Mouse (Mus musculus): ENCODE results near the gene Dapp1.
"Not testable (repeated sequence)": the region's sequence is repeated elsewhere in the genome, so short reads cannot be mapped to it uniquely, and the experiment has no call there.

Dapp1 gene

DNA sequence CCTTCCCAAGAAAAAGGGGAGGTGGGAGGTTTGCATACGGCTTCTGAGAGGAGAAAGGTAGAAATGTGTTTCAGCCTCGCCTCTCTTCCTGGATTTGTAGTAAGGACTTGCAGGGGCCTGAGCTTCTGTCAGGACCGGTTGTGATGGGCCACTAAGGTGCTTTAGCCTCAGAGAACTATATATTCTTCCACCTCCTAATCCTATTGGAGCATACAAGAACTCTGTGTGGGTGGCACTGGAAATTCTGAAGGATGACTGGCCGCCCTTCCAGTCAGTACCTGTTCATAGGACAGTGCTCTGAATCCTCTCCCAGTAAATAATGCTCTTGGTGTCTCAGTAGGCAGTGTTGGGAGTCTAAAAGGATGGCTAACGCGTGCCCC is 62.4 kb downstream of the Dapp1 start:
- DNase-seq (ENCODE audit: extremely low spot score), result no peak

- DNase-seq (ENCODE audit: extremely low spot score), result peak; percentile 89
Measured at GRCm38 (mm10) chr3:137918172-137918931, 63.0 kb downstream of the Dapp1 start, which contains the start of gene Lamtor3. Gene Lamtor3 (plus strand): TSS chr3:137918506.

- no peak for DNase-seq (ENCODE audit: extremely low spot score)
Measured at GRCm38 (mm10) chr3:137917694-137918171, 63.6 kb downstream of the Dapp1 start.

DNA sequence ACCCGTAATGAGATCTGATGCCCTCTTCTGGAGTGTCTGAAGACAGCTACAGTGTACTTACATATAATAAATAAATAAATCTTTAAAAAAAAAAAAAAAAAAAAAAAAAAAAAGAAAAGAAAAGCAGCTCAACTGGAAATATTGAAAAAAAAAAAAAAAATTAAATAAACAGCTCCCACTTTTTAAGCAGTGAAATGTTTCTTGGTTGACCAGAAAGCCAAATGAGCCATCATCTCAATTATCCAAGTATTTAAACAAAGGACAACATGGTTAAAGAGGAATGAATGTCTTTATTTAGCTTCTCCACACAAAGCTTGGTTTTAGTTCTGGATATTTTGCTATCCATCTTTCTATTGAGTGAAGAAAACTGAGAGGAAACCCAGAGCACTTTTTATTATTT is 66.8 kb downstream of the Dapp1 start:
- DNase-seq (ENCODE audit: extremely low spot score), result not testable (repeated sequence)

DNA sequence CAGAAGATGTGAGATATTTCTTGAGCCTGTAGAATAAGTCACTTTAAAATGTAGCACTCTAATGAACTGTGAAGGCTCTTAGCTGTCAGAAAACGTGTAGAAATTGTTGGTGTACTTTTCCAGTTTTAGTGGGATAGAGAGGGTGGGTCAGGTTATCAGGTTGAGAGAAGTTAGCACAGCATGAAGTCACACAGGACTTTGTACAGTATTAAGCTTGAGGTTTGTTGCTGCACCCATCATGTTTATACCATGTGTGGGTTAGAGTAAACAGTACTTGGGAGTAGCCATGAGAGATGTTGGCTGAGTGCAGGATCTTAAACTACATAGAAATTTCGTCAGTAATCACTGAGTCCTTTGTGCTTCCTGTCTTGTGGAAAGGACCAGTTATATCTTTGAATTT is 68.3 kb downstream of the Dapp1 start:
- no peak for DNase-seq (ENCODE audit: extremely low spot score)

DNA sequence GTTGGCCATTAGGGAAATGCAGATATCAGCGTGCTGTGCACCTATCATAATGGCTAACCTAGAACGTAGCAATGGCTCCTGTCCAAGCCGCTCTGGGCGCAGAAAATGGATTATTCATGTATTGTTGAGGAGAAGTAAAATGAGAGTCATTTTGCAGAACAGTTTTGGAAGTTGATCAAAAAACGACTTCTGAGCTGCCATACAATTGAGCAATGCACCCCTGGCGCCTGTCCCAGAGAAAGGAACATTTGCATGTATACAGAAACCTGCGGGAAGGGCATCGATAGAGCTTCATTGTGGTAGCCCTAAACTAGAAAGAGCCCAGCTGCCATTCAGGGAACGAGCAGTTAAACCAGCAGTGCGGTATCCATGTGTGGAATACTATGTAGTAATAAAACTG is 81.2 kb downstream of the Dapp1 start:
- DNase-seq (ENCODE audit: extremely low spot score), result no peak

- no peak for DNase-seq (ENCODE audit: extremely low spot score)
Measured at GRCm38 (mm10) chr3:137897685-137898084, 83.7 kb downstream of the Dapp1 start.

GRCm38 (mm10) chr3:137896867-137897266 is 84.5 kb downstream of the Dapp1 start:
- DNase-seq (ENCODE audit: extremely low spot score), result no peak

- DNase-seq (ENCODE audit: extremely low spot score), result no peak
Measured at GRCm38 (mm10) chr3:137896386-137896785, 85.0 kb downstream of the Dapp1 start.

DNA sequence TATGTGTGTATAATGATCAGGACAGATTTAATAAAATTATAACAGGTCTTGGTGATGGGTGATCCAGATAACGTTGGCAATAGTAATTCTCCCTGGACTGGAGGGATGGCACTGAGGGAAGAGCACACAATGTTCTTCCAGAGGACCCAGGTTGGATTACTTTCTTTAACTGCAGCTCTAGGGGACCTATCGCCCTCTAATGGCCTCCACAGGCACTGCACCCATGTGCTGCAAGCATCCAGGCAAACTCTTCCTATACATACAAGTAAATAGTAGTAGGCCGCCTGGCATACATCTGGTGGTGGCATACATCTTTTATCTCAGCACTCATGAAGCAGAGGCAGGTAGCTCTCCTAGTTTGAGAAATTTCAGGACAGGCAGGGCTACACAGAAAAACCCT is 86.1 kb downstream of the Dapp1 start:
- no peak for DNase-seq (ENCODE audit: extremely low spot score)

- no peak for DNase-seq (ENCODE audit: extremely low spot score)
Measured at GRCm38 (mm10) chr3:137893789-137894188, 87.6 kb downstream of the Dapp1 start.

GRCm38 (mm10) chr3:137892118-137892517 is 89.2 kb downstream of the Dapp1 start:
- DNase-seq (ENCODE audit: extremely low spot score), result no peak

GRCm38 (mm10) chr3:137891089-137891488 is 90.3 kb downstream of the Dapp1 start:
- DNase-seq (ENCODE audit: extremely low spot score), result no peak

- no peak for DNase-seq (ENCODE audit: extremely low spot score)
Measured at GRCm38 (mm10) chr3:137887961-137888360, 93.4 kb downstream of the Dapp1 start.

DNA sequence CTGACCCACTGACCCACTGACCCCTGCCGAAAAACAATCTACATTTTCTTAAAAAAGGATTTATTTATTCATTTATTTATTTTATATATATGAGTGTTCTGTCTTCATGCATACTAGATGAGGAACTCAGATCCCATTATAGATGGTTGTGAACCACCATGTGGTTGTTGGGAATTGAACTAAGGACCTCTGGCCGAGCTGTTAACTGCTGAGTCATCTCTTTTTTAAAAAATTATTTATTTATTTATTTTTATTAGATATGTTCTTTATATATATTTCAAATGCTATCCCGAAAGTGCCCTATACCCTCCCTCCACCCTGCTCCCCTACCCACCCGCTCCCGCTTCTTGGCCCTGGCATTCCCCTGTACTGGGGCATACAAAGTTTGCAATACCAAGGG is 100.3 kb downstream of the Dapp1 start:
- no peak for DNase-seq (ENCODE audit: extremely low spot score)
